Mouse (Mus musculus): ENCODE results near the gene Nfe2. TPM values are rescaled to one million over a fixed set of nuclear protein-coding genes. Genes with fewer than 3 reads are reported as not detected.

Nfe2 gene
- polyA plus RNA-seq, 1 experiment from 2014 or later, result 0.49 TPM

GRCm38 (mm10) chr15:103202088-103202793 is 56.0 kb downstream of the Nfe2 start:
- no peaks in the 10 kb centered on the region for H3K9me3 ChIP-seq (ENCODE audit: control insufficient read depth, low read length)
- H3K4me1 ChIP-seq (ENCODE audit: control insufficient read depth, insufficient read depth, low read length), result no peaks in the 10 kb centered on the region
- ATAC-seq (ENCODE audit: low FRiP score, low TSS enrichment) (no peak), DNase-seq (no peak)
- H3K27ac ChIP-seq (replicated peaks; ENCODE audit: low read depth, low read length), result no peak overlapping the region
- no peaks in the 10 kb centered on the region for H3K27me3 ChIP-seq (ENCODE audit: control insufficient read depth, insufficient read depth, low read length)
- H3K9ac ChIP-seq (replicated peaks; ENCODE audit: low read length), result no peak overlapping the region
- H3K4me3 ChIP-seq (replicated peaks; ENCODE audit: low read depth, low read length), result no peak overlapping the region
- 74% methylated on average over 6 of the region's 6 CpGs for WGBS
- no peak overlapping the region for H3K4me2 ChIP-seq (ENCODE audit: low read length)
- peaks cover 84% of the 10 kb centered on the region for H3K36me3 ChIP-seq (ENCODE audit: control insufficient read depth, insufficient read depth, low read length)

MicroRNA genes within 50 kb of the gene (microRNA counts, 519-probe panel; counts per million panel counts)
- 5,537 counts per million, percentile 63 among the panel's probes with 10 or more counts for microRNA mmu-miR-148b

Small RNA genes within 50 kb of the gene (microRNA-seq; reads per million reads assigned to microRNA genes)
- 392 reads per million, percentile 70 among the genes with 10 or more reads in this experiment for gene Mir148b

Other genes with a start within 250 kb of the Nfe2 start
- gene Hoxc4, start 239.5 kb downstream of the Nfe2 start, polyA plus RNA-seq (2014; fragmentation: Nextera tagmentation; extraction: Ambion mirVana), result not detected in 2 replicates
- gene Smug1, start 91.3 kb downstream of the Nfe2 start, polyA plus RNA-seq (2014; fragmentation: Nextera tagmentation; extraction: Ambion mirVana), result 22.7 and 25.0 TPM in 2 replicates
- 159 and 177 TPM in 2 replicates for gene Cbx5, start 18.6 kb downstream of the Nfe2 start, polyA plus RNA-seq (2014; fragmentation: Nextera tagmentation; extraction: Ambion mirVana)
- 764 and 768 TPM in 2 replicates for gene Hnrnpa1, start 18.0 kb downstream of the Nfe2 start, polyA plus RNA-seq (2014; fragmentation: Nextera tagmentation; extraction: Ambion mirVana)
- gene Copz1, start 14.3 kb upstream of the Nfe2 start, polyA plus RNA-seq (2014; fragmentation: Nextera tagmentation; extraction: Ambion mirVana), result 197 and 231 TPM in 2 replicates
- 0.16 and 0.26 TPM in 2 replicates for gene Gpr84, start 52.2 kb upstream of the Nfe2 start, polyA plus RNA-seq (2014; fragmentation: Nextera tagmentation; extraction: Ambion mirVana)
- 18.3 and 20.9 TPM in 2 replicates for gene Zfp385a, start 81.7 kb upstream of the Nfe2 start, polyA plus RNA-seq (2014; fragmentation: Nextera tagmentation; extraction: Ambion mirVana)
- 3.5 and 6.4 TPM in 2 replicates for gene Itga5, start 108.4 kb upstream of the Nfe2 start, polyA plus RNA-seq (2014; fragmentation: Nextera tagmentation; extraction: Ambion mirVana)
- gene Gtsf1, start 172.1 kb upstream of the Nfe2 start, polyA plus RNA-seq (2014; fragmentation: Nextera tagmentation; extraction: Ambion mirVana), result 0.33 TPM in 1 of 2 replicates, not detected in the other
- gene Gtsf2, start 190.1 kb upstream of the Nfe2 start, polyA plus RNA-seq (2014; fragmentation: Nextera tagmentation; extraction: Ambion mirVana), result 0.43 TPM in 1 of 2 replicates, not detected in the other
- gene Nckap1l, start 195.4 kb upstream of the Nfe2 start, polyA plus RNA-seq (2014; fragmentation: Nextera tagmentation; extraction: Ambion mirVana), result 1.0 and 2.4 TPM in 2 replicates
- 81.6 and 90.8 TPM in 2 replicates for gene Pde1b, start 244.6 kb upstream of the Nfe2 start, polyA plus RNA-seq (2014; fragmentation: Nextera tagmentation; extraction: Ambion mirVana)

Data from midbrain, embryonic 14.5 days (tissue).